Mouse (Mus musculus) embryonic facial prominence, embryonic 12.5 days (tissue): ENCODE data around the gene Atp6v1b1. TPM values are rescaled to one million over a fixed set of nuclear protein-coding genes. Genes with fewer than 3 reads are reported as not detected.
A peak's percentile ranks its signal among the peaks of the same experiment; 100 is the strongest.

Experiments
- ATAC-seq: fragments of 200-750 bp; cut with Nextera tagmentation; 2 replicates; pipeline ENCODE4 v1.8.0; 2017; ENCODE audit not compliant: insufficient number of reproducible peaks, insufficient read depth, low FRiP score, low TSS enrichment
- H3K27ac ChIP-seq: fragments of 300-500 bp; sonication (generic); 2 replicates; pipeline ENCODE4 v1.5.1; 2016; ENCODE audit warnings: mild to moderate bottlenecking
- H3K27me3 ChIP-seq: fragments of 300-500 bp; sonication (generic); 2 replicates; pipeline ENCODE4 v1.6.1; 2016; ENCODE audit warnings: mild to moderate bottlenecking, moderate library complexity
- H3K36me3 ChIP-seq: fragments of 300-500 bp; sonication (generic); 2 replicates; pipeline ENCODE4 v1.6.1; 2016; ENCODE audit warnings: mild to moderate bottlenecking
- H3K4me1 ChIP-seq: fragments of 300-500 bp; sonication (generic); 2 replicates; pipeline ENCODE4 v1.6.1; 2016
- H3K4me2 ChIP-seq: fragments of 300-500 bp; sonication (generic); replicated peaks from 2 replicates; pipeline ENCODE4 v1.6.1; 2016; ENCODE audit warnings: mild to moderate bottlenecking, moderate library complexity
- H3K4me3 ChIP-seq: fragments of 300-500 bp; sonication (generic); 2 replicates; pipeline ENCODE4 v1.5.1; 2016; ENCODE audit warnings: mild to moderate bottlenecking
- H3K9ac ChIP-seq: fragments of 300-500 bp; sonication (generic); 2 replicates; pipeline ENCODE4 v1.6.1; 2016; ENCODE audit warnings: mild to moderate bottlenecking, moderate library complexity
- H3K9me3 ChIP-seq: fragments of 300-500 bp; sonication (generic); 2 replicates; pipeline ENCODE4 v1.6.1; 2016; ENCODE audit warnings: mild to moderate bottlenecking, moderate library complexity
- WGBS: fragments of 180-500 bp; shearing (Covaris S2); methylation state at CpG from one replicate; pipeline ENCODE4 v1.1.7; 2016; 5-methylcytosine and 5-hydroxymethylcytosine counted together
- polyA plus RNA-seq: library from polyadenylated mRNA; unstranded; fragments of >200 nt; fragmentation: Nextera tagmentation; extraction: Ambion mirVana; gene quantifications from 2 replicates; pipeline ENCODE4 v1.2.1, GENCODE M21; 2016

The Atp6v1b1 gene
- polyA plus RNA-seq, 1 experiment from 2014 or later: 0.33 TPM

DNA sequence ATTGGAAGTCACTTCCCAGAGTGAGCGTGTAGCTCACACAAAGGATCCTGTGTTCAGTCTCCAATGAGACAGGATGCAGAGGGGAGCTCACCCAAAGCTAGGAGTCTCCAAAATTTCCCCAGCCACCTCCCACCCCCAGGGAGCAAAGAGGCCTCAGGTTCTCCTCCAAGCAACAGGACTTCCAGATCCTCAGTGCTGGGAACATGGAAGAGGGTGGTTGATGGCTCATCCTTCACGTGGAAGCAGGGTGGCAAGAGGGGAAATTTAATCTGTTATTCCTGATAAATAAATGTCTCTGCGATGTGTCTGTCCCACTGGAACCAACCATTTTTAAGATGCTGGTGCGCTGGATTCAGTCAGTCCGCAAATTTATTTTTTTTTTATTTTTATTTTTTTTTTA, 38.1 kb upstream of the Atp6v1b1 start:
- no peaks in the 10 kb centered on the region for H3K36me3 ChIP-seq
- no peak overlapping the region for H3K27ac ChIP-seq
- no peak overlapping the region for H3K4me3 ChIP-seq
- peaks cover 4% of the 10 kb centered on the region; the same call in 1 of the 2 replicates for H3K4me1 ChIP-seq
- no peak overlapping the region for H3K4me2 ChIP-seq
- peaks cover 91% of the 10 kb centered on the region for H3K27me3 ChIP-seq
- no peak for ATAC-seq
- no peak overlapping the region for H3K9ac ChIP-seq
- H3K9me3 ChIP-seq: no peaks in the 10 kb centered on the region
- WGBS: 15% methylated on average over 5 of the region's 5 CpGs

DNA sequence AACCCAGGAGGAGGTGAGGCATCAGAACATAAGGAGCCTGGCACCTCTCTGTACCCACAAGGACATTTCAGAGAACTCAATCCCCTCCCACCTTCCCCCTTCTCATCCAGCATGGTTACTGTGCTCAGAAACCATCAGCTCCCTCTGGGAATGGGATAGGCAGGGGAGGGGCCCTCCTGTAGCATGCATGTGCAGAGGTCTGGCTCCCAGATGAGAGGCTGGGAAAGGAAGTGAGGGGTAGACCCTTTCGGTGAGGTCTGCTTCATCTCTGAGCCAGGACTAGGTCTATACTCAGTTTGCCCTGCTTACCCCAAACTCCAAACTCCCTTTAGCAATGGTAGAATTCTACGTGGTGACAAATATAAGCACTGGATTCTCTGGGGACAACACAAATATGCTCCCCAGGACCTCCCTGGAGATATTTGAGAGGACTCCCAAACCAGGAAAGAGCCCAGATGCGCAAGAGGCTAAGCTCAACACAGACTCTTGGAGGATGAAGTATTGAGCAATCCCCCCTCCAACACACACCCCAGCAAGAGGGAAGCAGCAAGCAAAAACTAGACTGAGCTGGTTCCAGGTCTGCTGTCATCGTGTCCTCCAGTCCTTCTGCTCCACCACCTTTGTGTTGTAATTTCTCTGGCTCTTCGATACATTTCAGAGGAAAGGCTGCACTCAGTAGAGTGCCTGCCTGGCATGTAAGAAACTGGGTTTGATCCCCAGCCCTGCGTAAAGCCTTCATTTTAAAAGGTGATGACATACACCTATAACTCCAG, 34.9 kb upstream of the Atp6v1b1 start:
- 6% methylated on average over 6 of the region's 6 CpGs for WGBS
- Histone ChIP-seq H3K27ac (no peak overlapping the region), H3K9ac (no peak overlapping the region), H3K36me3 (no peaks in the 10 kb centered on the region), H3K4me2 (no peak overlapping the region), H3K4me3 (no peak overlapping the region), H3K4me1 (peaks cover 16% of the 10 kb centered on the region), H3K9me3 (no peaks in the 10 kb centered on the region), H3K27me3 (peaks cover 97% of the 10 kb centered on the region)
- ATAC-seq: no peak

DNA sequence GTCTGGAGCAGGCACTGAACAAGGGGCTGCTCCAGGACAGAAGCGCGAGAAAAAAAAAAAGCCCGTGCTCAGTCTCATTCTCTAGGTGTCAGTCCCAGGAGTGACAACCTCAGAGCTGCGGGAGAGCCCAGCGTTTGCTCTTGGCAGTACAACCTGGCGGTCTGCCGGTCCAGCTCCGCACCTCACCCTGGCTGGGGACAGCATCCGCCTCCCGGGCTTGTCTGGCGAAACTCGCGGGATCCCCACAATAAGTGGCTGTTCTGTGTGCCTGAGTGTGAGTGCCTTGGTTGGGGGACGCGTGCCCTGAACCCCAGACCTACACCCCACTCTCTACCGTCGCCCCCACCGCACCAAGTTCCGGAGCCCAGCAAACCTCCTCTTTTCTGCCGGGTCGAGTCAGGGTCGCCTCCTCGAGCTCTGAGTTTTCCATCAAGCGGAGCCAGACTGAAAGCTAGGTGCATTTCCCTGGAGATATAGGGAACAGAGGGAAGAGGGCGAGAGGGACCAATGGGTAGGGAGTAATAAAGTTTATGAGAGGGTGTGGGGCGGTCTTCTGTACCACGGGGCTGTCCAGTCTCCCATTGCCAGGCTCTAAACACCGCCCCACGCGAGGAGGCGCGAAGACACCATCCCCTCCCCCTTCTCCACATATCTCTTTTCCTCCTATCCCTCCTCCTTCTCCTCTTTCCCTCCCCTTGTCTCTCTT, 32.3 kb upstream of the Atp6v1b1 start:
- Histone ChIP-seq H3K27me3 (peaks cover 99% of the 10 kb centered on the region), H3K9ac (no peak overlapping the region), H3K4me2 (peak overlapping the region; percentile 69), H3K36me3 (no peaks in the 10 kb centered on the region), H3K9me3 (no peaks in the 10 kb centered on the region), H3K4me1 (peaks cover 16% of the 10 kb centered on the region), H3K4me3 (peak overlapping the region; percentile 42), H3K27ac (no peak overlapping the region)
- peak; percentile 54 for ATAC-seq
- WGBS: under 1% methylated on average over 32 of the region's 32 CpGs

DNA sequence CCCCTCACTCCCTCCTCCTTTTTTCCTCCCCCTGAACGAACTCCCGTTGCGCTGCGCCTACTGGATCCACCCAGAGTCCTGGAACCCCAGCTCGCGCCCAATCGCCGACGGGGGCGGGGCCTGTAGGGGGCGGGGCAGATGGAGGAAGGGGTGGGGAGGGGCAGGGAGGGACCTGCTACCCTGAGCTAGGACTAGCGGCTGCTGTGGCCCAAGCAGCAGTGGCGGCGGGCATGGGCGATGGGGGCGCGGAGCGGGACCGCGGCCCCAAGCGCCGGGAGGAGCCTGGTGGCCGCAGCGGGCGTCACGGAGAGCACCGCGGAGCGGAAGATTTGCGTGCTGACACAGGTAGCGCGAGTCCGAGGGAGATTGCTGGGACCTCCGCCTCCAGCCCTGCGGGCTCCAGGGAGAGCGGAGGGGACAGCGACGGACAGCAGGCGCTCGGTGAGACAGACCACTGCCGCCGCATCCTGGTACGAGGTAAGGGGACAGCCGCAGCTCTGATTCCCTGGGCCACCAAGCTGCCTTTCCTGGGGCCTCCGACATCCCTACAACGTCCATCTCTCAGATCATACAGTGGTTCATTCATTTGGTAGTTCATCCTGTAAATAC, 31.6 kb upstream of the Atp6v1b1 start, which contains the start of gene Vax2:
Gene Vax2 (plus strand): TSS at position 198 of the 609 bp plus-strand sequence.
- Histone ChIP-seq H3K4me1 (peaks cover 16% of the 10 kb centered on the region), H3K4me3 (peak within 1 kb of the TSS; percentile 42), H3K9me3 (no peaks in the 10 kb centered on the region), H3K36me3 (no peaks in the 10 kb centered on the region), H3K4me2 (peak within 1 kb of the TSS; percentile 69), H3K27me3 (peaks cover 99% of the 10 kb centered on the region), H3K9ac (0 out of 2 replicates have a peak within 1 kb of the TSS, but pooled peaks have one; percentile 27), H3K27ac (no peak within 1 kb of the TSS)
- ATAC-seq: peak; percentile 86
- 1% methylated on average over 46 of the region's 46 CpGs for WGBS

DNA sequence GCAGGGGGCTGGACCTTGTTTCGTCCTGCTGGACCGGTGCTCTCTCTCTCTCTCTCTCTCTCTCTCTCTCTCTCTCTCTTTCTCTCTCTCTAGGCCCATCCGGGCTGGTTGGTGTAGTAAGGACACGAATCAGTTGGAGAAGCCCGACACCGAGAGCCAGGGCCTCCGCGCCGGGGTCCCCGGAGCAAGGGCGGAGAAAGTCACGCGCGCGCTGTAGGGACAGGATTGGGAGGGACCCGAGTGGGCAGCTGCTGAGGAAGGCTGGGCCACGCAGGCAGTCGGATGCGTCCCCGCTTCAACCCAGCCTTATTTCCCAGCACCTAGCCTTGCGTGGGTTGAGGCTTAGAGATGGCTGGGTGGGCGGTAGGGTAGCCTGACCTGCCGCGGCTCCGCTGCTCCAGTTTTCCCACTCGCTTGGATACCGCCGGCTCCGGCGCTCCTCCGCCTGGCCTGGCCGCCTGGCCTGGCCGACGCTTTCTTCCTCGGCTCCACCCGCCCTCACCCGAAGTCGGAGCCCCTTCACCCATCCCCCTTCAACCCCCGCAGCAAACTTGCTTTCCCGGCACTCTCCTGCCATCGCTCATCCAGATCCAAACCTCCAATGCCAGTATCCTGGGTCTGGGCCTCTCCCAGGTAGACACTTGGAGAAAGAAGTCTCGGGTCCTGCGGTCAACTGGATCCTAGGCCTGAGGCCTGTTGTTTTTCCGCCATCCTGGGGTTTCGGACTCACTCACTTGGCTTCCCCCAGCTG, 30.9 kb upstream of the Atp6v1b1 start:
- WGBS: under 1% methylated on average over 45 of the region's 45 CpGs
- Histone ChIP-seq H3K4me3 (peak overlapping the region; percentile 42), H3K9me3 (no peaks in the 10 kb centered on the region), H3K27me3 (peaks cover 95% of the 10 kb centered on the region), H3K36me3 (no peaks in the 10 kb centered on the region), H3K4me1 (peaks cover 16% of the 10 kb centered on the region), H3K27ac (no peak overlapping the region), H3K9ac (0 out of 2 replicates have a peak overlapping the region, but pooled peaks have one; percentile 27), H3K4me2 (peak overlapping the region; percentile 69)
- no peak for ATAC-seq

DNA sequence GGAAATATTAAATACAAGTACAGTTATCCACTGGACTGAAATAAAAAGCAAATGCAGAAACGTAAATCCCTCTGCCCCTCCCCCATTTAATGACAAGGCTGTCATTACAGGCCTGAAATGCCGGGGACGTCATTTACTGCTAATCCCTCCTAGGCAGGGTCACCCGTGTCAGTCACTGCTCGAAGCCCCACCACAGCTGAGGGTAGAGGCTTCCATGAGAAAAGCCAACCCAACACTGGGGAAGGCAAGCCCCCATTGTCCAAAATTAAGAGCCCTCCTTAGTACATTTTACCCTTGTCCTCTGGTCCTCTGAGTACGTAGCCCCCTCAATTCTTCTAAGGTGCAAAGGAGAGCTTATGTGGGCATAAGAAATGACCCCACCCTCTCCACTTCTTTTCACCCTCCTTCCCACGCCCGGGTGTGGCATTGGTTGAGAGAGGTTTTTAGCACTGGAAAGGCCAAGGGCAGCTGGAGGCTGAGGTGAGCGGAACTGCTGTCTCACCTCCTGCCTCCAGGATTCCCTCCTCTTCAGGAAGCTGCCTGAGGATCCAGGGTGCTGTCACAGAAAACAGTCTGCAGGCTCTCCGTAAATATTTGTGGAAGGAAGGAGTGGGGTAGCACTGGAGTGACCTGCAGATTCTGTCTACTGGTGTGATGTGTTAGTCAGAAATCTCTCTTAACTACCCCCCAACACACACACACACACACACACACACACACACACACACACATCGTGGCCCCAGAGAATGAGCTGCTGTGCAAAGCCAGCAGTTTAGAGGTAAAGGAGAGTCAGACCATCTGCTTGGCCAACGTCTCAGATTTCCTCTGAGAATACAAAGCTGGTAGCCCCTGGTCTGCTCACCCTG, 29.3 kb upstream of the Atp6v1b1 start:
- no peaks in the 10 kb centered on the region for H3K36me3 ChIP-seq
- peaks cover 95% of the 10 kb centered on the region for H3K27me3 ChIP-seq
- H3K9ac ChIP-seq: no peak overlapping the region
- no peaks in the 10 kb centered on the region for H3K9me3 ChIP-seq
- peaks cover 16% of the 10 kb centered on the region for H3K4me1 ChIP-seq
- ATAC-seq: no peak
- no peak overlapping the region for H3K4me3 ChIP-seq
- H3K27ac ChIP-seq: no peak overlapping the region
- H3K4me2 ChIP-seq: no peak overlapping the region
- 2% methylated on average over 12 of the region's 12 CpGs for WGBS

DNA sequence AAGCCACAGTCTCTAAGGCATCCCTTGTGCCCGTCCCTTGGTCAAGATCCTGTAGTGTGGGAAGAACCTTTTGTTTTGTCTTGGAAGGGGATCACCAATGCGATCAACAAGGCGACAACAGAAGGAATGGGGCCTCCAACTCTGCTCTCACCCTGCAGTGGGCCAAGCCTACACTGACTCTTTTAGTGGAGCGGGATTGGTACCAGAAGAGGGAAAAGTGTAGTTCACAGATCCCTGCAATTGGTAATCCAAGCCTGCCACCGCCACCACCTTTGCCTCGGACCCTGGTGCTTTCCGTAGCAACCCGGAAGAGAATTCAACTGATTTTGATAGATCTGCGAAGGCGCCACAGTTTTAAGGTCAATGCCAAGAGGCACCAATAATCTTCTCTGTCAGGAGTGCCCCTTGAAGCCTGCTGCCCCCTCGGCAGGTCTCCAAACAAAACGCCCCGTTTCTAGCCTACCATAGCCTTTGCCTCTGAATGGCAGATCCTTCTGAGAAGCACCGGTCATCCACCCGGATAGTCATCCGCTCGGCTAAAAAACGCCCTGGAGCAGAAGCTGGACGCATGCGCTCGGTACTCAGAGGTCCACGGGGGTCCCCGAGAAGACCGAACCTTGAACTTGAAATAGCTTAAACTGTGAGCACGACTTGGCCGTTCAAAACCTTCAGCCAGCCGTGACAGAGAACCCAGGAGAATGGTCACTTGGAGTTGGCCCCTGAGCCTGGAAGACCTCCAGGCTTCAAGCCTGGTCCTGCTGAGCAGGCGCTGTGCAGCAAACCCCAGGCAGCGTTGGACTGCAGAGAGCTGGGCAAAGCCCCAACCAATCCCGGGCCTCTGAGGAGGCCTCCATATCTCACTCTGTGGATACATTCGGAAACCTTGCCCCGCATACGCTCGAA, 28.3 kb upstream of the Atp6v1b1 start:
- Histone ChIP-seq H3K4me3 (no peak overlapping the region), H3K9me3 (no peaks in the 10 kb centered on the region), H3K27ac (no peak overlapping the region), H3K4me2 (no peak overlapping the region), H3K36me3 (no peaks in the 10 kb centered on the region), H3K4me1 (peaks cover 16% of the 10 kb centered on the region), H3K27me3 (peaks cover 93% of the 10 kb centered on the region), H3K9ac (no peak overlapping the region)
- under 1% methylated on average over 34 of the region's 34 CpGs for WGBS
- no peak for ATAC-seq

DNA sequence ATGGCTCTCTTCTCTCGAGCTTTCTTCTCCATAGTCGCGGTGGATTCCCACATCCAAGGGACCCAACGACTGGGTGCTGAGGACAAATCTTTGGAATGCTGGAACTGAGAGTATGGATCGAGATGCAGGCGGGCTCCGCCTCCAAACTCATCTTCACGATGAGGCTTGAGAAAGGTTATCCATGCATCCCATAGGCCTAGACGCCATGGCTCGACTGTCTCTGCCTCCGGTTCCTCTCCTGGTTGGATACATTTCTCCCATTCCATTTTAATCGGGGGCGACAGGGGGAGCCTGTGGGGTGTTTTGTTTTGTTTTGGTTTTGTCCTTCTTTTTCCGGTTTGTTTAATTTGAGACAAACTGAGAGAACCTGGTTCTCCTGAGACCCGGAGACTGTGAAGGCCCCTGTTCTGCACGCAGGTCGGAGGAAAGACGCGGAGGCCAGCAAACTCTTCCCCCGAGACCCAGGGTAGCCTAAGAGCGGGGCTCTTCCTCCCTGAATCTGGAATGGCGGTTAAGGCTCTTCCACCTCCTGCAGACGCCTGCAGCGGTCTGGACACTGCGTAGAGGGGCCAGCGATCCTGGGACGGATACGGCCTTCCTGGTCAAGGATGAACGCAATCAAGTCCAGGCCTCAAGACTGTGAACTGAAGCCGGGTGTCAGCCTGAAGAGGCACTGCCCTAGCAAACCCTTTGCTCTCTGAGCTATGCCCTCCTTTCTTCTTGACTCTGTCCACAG, 27.2 kb upstream of the Atp6v1b1 start:
- Histone ChIP-seq H3K36me3 (no peaks in the 10 kb centered on the region), H3K9ac (no peak overlapping the region), H3K4me2 (no peak overlapping the region), H3K4me1 (peaks cover 13% of the 10 kb centered on the region), H3K4me3 (no peak overlapping the region), H3K27ac (no peak overlapping the region), H3K9me3 (no peaks in the 10 kb centered on the region), H3K27me3 (peaks cover 93% of the 10 kb centered on the region)
- 1% methylated on average over 30 of the region's 30 CpGs for WGBS
- ATAC-seq: no peak

DNA sequence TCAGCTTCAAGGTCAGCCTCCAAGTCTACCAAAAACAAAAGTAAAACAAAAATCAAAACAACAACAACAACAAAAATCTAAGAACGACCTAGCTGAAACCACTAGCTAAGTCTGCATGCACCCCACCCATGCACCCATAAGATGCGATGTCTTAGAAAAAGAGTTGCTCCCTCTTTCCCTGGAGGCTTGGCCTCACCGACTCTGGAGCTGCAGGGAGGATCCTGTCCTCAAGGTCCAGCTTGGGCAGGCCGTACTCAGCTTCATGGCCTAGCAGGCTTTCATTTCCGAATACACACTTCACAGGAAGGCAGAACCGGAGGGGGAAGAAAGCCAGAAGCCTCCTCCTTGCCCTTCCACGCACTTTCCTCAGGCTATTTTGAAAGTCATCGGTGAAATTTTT, 25.8 kb upstream of the Atp6v1b1 start:
- no peak for ATAC-seq
- Histone ChIP-seq H3K4me3 (no peak overlapping the region), H3K27ac (no peak overlapping the region), H3K9me3 (no peaks in the 10 kb centered on the region), H3K9ac (no peak overlapping the region), H3K27me3 (peaks cover 93% of the 10 kb centered on the region), H3K4me1 (peaks cover 2% of the 10 kb centered on the region), H3K4me2 (no peak overlapping the region), H3K36me3 (no peaks in the 10 kb centered on the region)
- WGBS: 1% methylated on average over 8 of the region's 8 CpGs
